Mouse (Mus musculus): ENCODE results near the gene Ghrhr.

GRCm38 (mm10) chr6:55396622-55397041 lies 20.5 kb downstream of the Ghrhr start:
- TF ChIP-seq CTCF (IDR thresholded peaks at IDR 0.05), result no peak
- TF ChIP-seq EP300 (IDR thresholded peaks at IDR 0.05), result no peak
